Mouse (Mus musculus) kidney, postnatal 4 days (tissue): ENCODE measurements around the gene Eci2.
A peak's percentile ranks its signal among the peaks of the same experiment; 100 is the strongest.
"Not testable (repeated sequence)": the region's sequence is repeated elsewhere in the genome, so short reads cannot be mapped to it uniquely, and the experiment has no call there.

ENCODE experiments used
- DNase-seq, 2 experiments: peaks; one replicate each; pipeline ENCODE4 v3.0.0; 2021; ENCODE audit warnings: mixed read lengths in 2 of 2

Eci2 gene

GRCm38 (mm10) chr13:34991581-34992273, 35.2 kb downstream of the Eci2 start:
- DNase-seq = no peak

- DNase-seq = not testable (repeated sequence)
These were observed 43.4 kb downstream of the Eci2 start for GRCm38 (mm10) chr13:34983479-34983878.

- DNase-seq = not testable (repeated sequence)
These were observed 48.3 kb downstream of the Eci2 start for GRCm38 (mm10) chr13:34978635-34979034.

GRCm38 (mm10) chr13:34977410-34977809, 49.5 kb downstream of the Eci2 start:
- DNase-seq = no peak

GRCm38 (mm10) chr13:34976116-34976515, 50.8 kb downstream of the Eci2 start:
- no peak for DNase-seq

- DNase-seq = no peak
These were observed 53.1 kb downstream of the Eci2 start for GRCm38 (mm10) chr13:34973770-34974169.

GRCm38 (mm10) chr13:34973149-34973548, 53.7 kb downstream of the Eci2 start:
- DNase-seq = no peak

GRCm38 (mm10) chr13:34972456-34972855, 54.4 kb downstream of the Eci2 start:
- DNase-seq = not testable (repeated sequence)

GRCm38 (mm10) chr13:34965647-34966046, 61.2 kb downstream of the Eci2 start:
- not testable (repeated sequence) for DNase-seq

- DNase-seq = peak in 1 of 2 experiments; percentile 16
These were observed 62.0 kb downstream of the Eci2 start for GRCm38 (mm10) chr13:34964866-34965265.

- DNase-seq = peak in 1 of 2 experiments; percentile 22
These were observed 62.5 kb downstream of the Eci2 start for GRCm38 (mm10) chr13:34964419-34964818.

- peak; percentile 66 to 81 for DNase-seq
These were observed 63.1 kb downstream of the Eci2 start, which contains the start of gene Eci3 for GRCm38 (mm10) chr13:34963511-34964397. Eci3 (minus strand) TSS chr13:34963810.

- DNase-seq = peak in 1 of 2 experiments; percentile 10
These were observed 65.7 kb downstream of the Eci2 start for GRCm38 (mm10) chr13:34960996-34961770.

GRCm38 (mm10) chr13:34958158-34958557, 68.7 kb downstream of the Eci2 start:
- DNase-seq = peak; percentile 21 to 38

- DNase-seq = no peak
These were observed 70.0 kb downstream of the Eci2 start for GRCm38 (mm10) chr13:34956901-34957300.

- not testable (repeated sequence) for DNase-seq
These were observed 75.5 kb downstream of the Eci2 start for GRCm38 (mm10) chr13:34951437-34951836.

- DNase-seq = no peak
These were observed 84.5 kb downstream of the Eci2 start for GRCm38 (mm10) chr13:34942370-34942769.

GRCm38 (mm10) chr13:34934931-34935644, 91.8 kb downstream of the Eci2 start:
- no peak for DNase-seq
